Mouse (Mus musculus) embryonic facial prominence, embryonic 11.5 days (tissue): Measurements from ENCODE around the gene Camk2b. TPM values are rescaled to one million over a fixed set of nuclear protein-coding genes. Genes with fewer than 3 reads are reported as not detected.

ENCODE experiments used
- ATAC-seq: fragments of 200-750 bp; cut with Nextera tagmentation; replicated peaks from 2 replicates; pipeline ENCODE4 v1.8.0; 2017; ENCODE audit warnings: low read depth; ENCODE audit not compliant: insufficient number of reproducible peaks, low FRiP score, low TSS enrichment
- DNase-seq: peaks from one replicate; pipeline ENCODE4 v3.0.0-alpha.2; 2015; ENCODE audit warnings: low spot score
- H3K27ac ChIP-seq: fragments of 300-500 bp; sonication (generic); replicated peaks from 2 replicates; pipeline ENCODE4 v1.5.1; 2014; ENCODE audit warnings: mild to moderate bottlenecking, low read depth, low read length, control low read depth
- H3K27me3 ChIP-seq: fragments of 300-500 bp; sonication (generic); 2 replicates; pipeline ENCODE4 v1.6.1; 2014; ENCODE audit warnings: mild to moderate bottlenecking, low read length, moderate library complexity, mixed read lengths; ENCODE audit not compliant: control insufficient read depth, insufficient read depth
- H3K36me3 ChIP-seq: fragments of 300-500 bp; sonication (generic); replicated peaks from 2 replicates; pipeline ENCODE4 v1.6.1; 2014; ENCODE audit warnings: low read depth, mild to moderate bottlenecking, low read length, moderate library complexity, mixed read lengths; ENCODE audit not compliant: control insufficient read depth, insufficient read depth
- H3K4me1 ChIP-seq: fragments of 300-500 bp; sonication (generic); 2 replicates; pipeline ENCODE4 v1.6.1; 2014; ENCODE audit warnings: low read length, mixed read lengths; ENCODE audit not compliant: control insufficient read depth, insufficient read depth
- H3K4me2 ChIP-seq: fragments of 300-500 bp; sonication (generic); 2 replicates; pipeline ENCODE4 v1.6.1; 2014; ENCODE audit warnings: low read depth, mild to moderate bottlenecking, control low read depth, low read length, moderate library complexity
- H3K4me3 ChIP-seq: fragments of 300-500 bp; sonication (generic); 2 replicates; pipeline ENCODE4 v1.5.1; 2014; ENCODE audit warnings: low read depth, low read length, control low read depth
- H3K9ac ChIP-seq: fragments of 300-500 bp; sonication (generic); replicated peaks from 2 replicates; pipeline ENCODE4 v1.6.1; 2014; ENCODE audit warnings: mild to moderate bottlenecking, control low read depth, low read length
- H3K9me3 ChIP-seq: fragments of 300-500 bp; sonication (generic); replicated peaks from 2 replicates; pipeline ENCODE4 v1.6.1; 2016; ENCODE audit warnings: mild to moderate bottlenecking, low read length, inconsistent platforms, mixed read lengths; ENCODE audit not compliant: control insufficient read depth
- WGBS: fragments of 180-500 bp; shearing (Covaris S2); extraction: QIAGEN DNeasy Blood & Tissue Kit; methylation state at CpG from one replicate; pipeline ENCODE4 v1.1.7; 2014; 5-methylcytosine and 5-hydroxymethylcytosine counted together
- polyA plus RNA-seq: library from polyadenylated mRNA; unstranded; fragments of >200 nt; fragmentation: Nextera tagmentation; extraction: Ambion mirVana; gene quantifications from 2 replicates; pipeline ENCODE4 v1.2.1, GENCODE M21; 2014

Gene Camk2b
- polyA plus RNA-seq, 1 experiment from 2014 or later, result 1.7 TPM

- Histone ChIP-seq H3K27ac (no peak overlapping the region), H3K4me1 (no peaks in the 10 kb centered on the region; the same call in 1 of the 2 replicates), H3K4me3 (no peak overlapping the region), H3K27me3 (no peaks in the 10 kb centered on the region), H3K9me3 (no peaks in the 10 kb centered on the region), H3K36me3 (no peaks in the 10 kb centered on the region), H3K9ac (no peak overlapping the region), H3K4me2 (no peak overlapping the region)
- ATAC-seq, result no peak
- DNase-seq, result no peak
- 71% methylated on average over 2 of the region's 2 CpGs for WGBS
Measured at GRCm38 (mm10) chr11:5975068-5975467, 91.1 kb downstream of the Camk2b start.

- ATAC-seq, result no peak
- DNase-seq, result no peak
- WGBS, result 72% methylated on average over 6 of the region's 6 CpGs
- Histone ChIP-seq H3K4me2 (no peak overlapping the region), H3K9ac (no peak overlapping the region), H3K4me1 (no peaks in the 10 kb centered on the region; the same call in 1 of the 2 replicates), H3K36me3 (no peaks in the 10 kb centered on the region), H3K9me3 (no peaks in the 10 kb centered on the region), H3K27me3 (no peaks in the 10 kb centered on the region), H3K4me3 (no peak overlapping the region), H3K27ac (no peak overlapping the region)
Measured at GRCm38 (mm10) chr11:5974053-5974452, 92.1 kb downstream of the Camk2b start.

- no peaks in the 10 kb centered on the region for H3K27me3 ChIP-seq
- no peaks in the 10 kb centered on the region; the same call in 1 of the 2 replicates for H3K36me3 ChIP-seq
- ATAC-seq (no peak), DNase-seq (peak; percentile 40)
- H3K4me3 ChIP-seq, result no peak overlapping the region
- H3K27ac ChIP-seq, result no peak overlapping the region
- H3K4me1 ChIP-seq, result no peaks in the 10 kb centered on the region; the same call in none of the 2 replicates
- H3K9ac ChIP-seq, result no peak overlapping the region
- no peaks in the 10 kb centered on the region for H3K9me3 ChIP-seq
- WGBS, result 42% methylated on average over 7 of the region's 7 CpGs
- H3K4me2 ChIP-seq, result no peak overlapping the region
Measured at GRCm38 (mm10) chr11:5973151-5973550, 93.0 kb downstream of the Camk2b start.

DNA sequence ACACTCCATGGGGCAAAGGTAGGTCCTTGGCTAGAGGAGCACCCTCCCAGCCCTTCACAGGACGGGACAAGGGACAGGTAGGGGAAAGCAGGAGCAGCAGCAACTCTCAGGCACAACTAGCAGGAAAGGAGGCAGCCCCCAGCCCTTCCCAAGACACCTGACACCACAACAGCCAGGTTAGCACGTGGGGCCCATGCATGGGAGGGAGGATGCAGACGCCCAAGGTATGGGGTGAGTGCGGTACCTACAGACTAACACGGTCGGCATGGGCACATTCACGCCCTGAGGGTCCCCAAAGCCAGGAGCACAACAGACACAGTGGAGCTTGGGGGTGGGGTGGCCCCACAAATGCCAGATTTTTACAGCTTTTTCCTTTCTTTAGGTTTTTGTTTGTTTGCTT lies 95.0 kb downstream of the Camk2b start:
- Histone ChIP-seq H3K4me1 (no peaks in the 10 kb centered on the region; the same call in none of the 2 replicates), H3K36me3 (no peaks in the 10 kb centered on the region; the same call in 1 of the 2 replicates), H3K9me3 (no peaks in the 10 kb centered on the region), H3K27ac (no peak overlapping the region), H3K4me2 (no peak overlapping the region), H3K9ac (no peak overlapping the region), H3K27me3 (no peaks in the 10 kb centered on the region), H3K4me3 (no peak overlapping the region)
- DNase-seq (peak; percentile 38), ATAC-seq (no peak)
- 41% methylated on average over 7 of the region's 7 CpGs for WGBS

DNA sequence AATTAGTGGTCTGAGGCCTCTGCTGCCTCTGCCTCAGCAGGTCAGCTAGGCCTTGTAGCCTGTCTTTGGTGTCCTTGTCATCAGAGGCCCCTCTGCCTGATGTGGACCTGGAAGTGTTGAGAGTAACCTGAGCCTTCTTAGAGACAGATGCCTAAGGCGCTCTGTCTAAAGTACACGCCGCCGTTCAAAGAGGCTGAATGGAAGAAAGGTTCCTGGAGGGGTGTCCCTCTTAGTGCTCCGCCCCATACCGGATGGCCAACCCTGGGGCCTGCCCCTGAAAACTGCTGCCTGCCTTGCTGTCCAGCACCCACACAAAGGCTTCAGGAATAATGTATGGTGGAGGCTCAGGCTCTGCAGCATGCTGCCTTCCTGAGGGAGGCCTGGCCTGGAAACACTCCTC lies 97.9 kb downstream of the Camk2b start:
- WGBS, result 44% methylated on average over 6 of the region's 6 CpGs
- no peaks in the 10 kb centered on the region for H3K9me3 ChIP-seq
- H3K9ac ChIP-seq, result no peak overlapping the region
- H3K36me3 ChIP-seq, result peaks cover 3% of the 10 kb centered on the region
- H3K4me3 ChIP-seq, result no peak overlapping the region
- no peaks in the 10 kb centered on the region for H3K27me3 ChIP-seq
- peak overlapping the region; percentile 8; the same call in 1 of the 2 replicates for H3K27ac ChIP-seq
- ATAC-seq, result 0 out of 2 replicates have a peak, but pooled peaks have one; percentile 21
- H3K4me2 ChIP-seq, result no peak overlapping the region
- peak; percentile 38 for DNase-seq
- no peaks in the 10 kb centered on the region; the same call in none of the 2 replicates for H3K4me1 ChIP-seq

- ATAC-seq (no peak), DNase-seq (no peak)
- no peaks in the 10 kb centered on the region; the same call in none of the 2 replicates for H3K4me1 ChIP-seq
- no peak overlapping the region for H3K4me3 ChIP-seq
- H3K27me3 ChIP-seq, result no peaks in the 10 kb centered on the region
- WGBS, result 90% methylated on average over 3 of the region's 3 CpGs
- H3K9me3 ChIP-seq, result no peaks in the 10 kb centered on the region
- peaks cover 7% of the 10 kb centered on the region for H3K36me3 ChIP-seq
- H3K9ac ChIP-seq, result no peak overlapping the region
- H3K27ac ChIP-seq, result no peak overlapping the region
- no peak overlapping the region for H3K4me2 ChIP-seq
Measured at GRCm38 (mm10) chr11:5966751-5967150, 99.4 kb downstream of the Camk2b start.

GRCm38 (mm10) chr11:5965865-5966264 lies 100.3 kb downstream of the Camk2b start:
- Histone ChIP-seq H3K4me3 (no peak overlapping the region), H3K4me1 (no peaks in the 10 kb centered on the region; the same call in 1 of the 2 replicates), H3K27me3 (no peaks in the 10 kb centered on the region), H3K9ac (no peak overlapping the region), H3K9me3 (no peaks in the 10 kb centered on the region), H3K27ac (no peak overlapping the region), H3K36me3 (peaks cover 7% of the 10 kb centered on the region), H3K4me2 (no peak overlapping the region)
- DNase-seq, result no peak
- no peak for ATAC-seq
- 77% methylated on average over 11 of the region's 11 CpGs for WGBS

- ATAC-seq (no peak), DNase-seq (no peak)
- Histone ChIP-seq H3K27me3 (no peaks in the 10 kb centered on the region), H3K4me2 (no peak overlapping the region), H3K36me3 (peaks cover 10% of the 10 kb centered on the region), H3K9me3 (no peaks in the 10 kb centered on the region), H3K27ac (no peak overlapping the region), H3K9ac (no peak overlapping the region), H3K4me3 (no peak overlapping the region), H3K4me1 (no peaks in the 10 kb centered on the region)
- 77% methylated on average over 2 of the region's 2 CpGs for WGBS
Measured at GRCm38 (mm10) chr11:5960051-5960450, 106.1 kb downstream of the Camk2b start.
